Mouse (Mus musculus) midbrain, embryonic 16.5 days (tissue): ENCODE data around the gene Tbc1d22a. TPM values are rescaled to one million over a fixed set of nuclear protein-coding genes. Genes with fewer than 3 reads are reported as not detected.

Experiments used
- ATAC-seq: fragments of 200-750 bp; cut with Nextera tagmentation; 2 replicates; pipeline ENCODE4 v1.8.0; 2017; ENCODE audit warnings: moderate TSS enrichment
- H3K27ac ChIP-seq: fragments of 300-500 bp; sonication (generic); 2 replicates; pipeline ENCODE4 v1.5.1; 2014; ENCODE audit warnings: mild to moderate bottlenecking, low read length, mixed read lengths
- H3K27me3 ChIP-seq: fragments of 300-500 bp; sonication (generic); 2 replicates; pipeline ENCODE4 v1.6.1; 2014; ENCODE audit warnings: low read depth, low read length, mixed read lengths; ENCODE audit not compliant: control insufficient read depth, insufficient read depth
- H3K36me3 ChIP-seq: fragments of 300-500 bp; sonication (generic); 2 replicates; pipeline ENCODE4 v1.6.1; 2014; ENCODE audit warnings: mild to moderate bottlenecking, low read length, moderate library complexity, mixed read lengths; ENCODE audit not compliant: control insufficient read depth, insufficient read depth
- H3K4me1 ChIP-seq: fragments of 300-500 bp; sonication (generic); 2 replicates; pipeline ENCODE4 v1.6.1; 2014; ENCODE audit warnings: mild to moderate bottlenecking, low read length, mixed read lengths; ENCODE audit not compliant: control insufficient read depth, insufficient read depth
- H3K4me2 ChIP-seq: fragments of 300-500 bp; sonication (generic); 2 replicates; pipeline ENCODE4 v1.6.1; 2014; ENCODE audit warnings: mild to moderate bottlenecking, low read length, mixed read lengths
- H3K4me3 ChIP-seq: fragments of 300-500 bp; sonication (generic); 2 replicates; pipeline ENCODE4 v1.5.1; 2014; ENCODE audit warnings: low read depth, mild to moderate bottlenecking, low read length, moderate library complexity, mixed read lengths
- H3K9ac ChIP-seq: fragments of 300-500 bp; sonication (generic); 2 replicates; pipeline ENCODE4 v1.6.1; 2014; ENCODE audit warnings: low read depth, low read length, mixed read lengths
- H3K9me3 ChIP-seq: fragments of 300-500 bp; sonication (generic); replicated peaks from 2 replicates; pipeline ENCODE4 v1.6.1; 2014; ENCODE audit warnings: mild to moderate bottlenecking, low read length, mixed read lengths; ENCODE audit not compliant: control insufficient read depth, poor library complexity, severe bottlenecking
- WGBS: fragments of 180-500 bp; shearing (Covaris S2); extraction: QIAGEN DNeasy Blood & Tissue Kit; methylation state at CpG from one replicate; pipeline ENCODE4 v1.1.7; 2014; 5-methylcytosine and 5-hydroxymethylcytosine counted together
- polyA plus RNA-seq: library from polyadenylated mRNA; unstranded; fragments of >200 nt; fragmentation: Nextera tagmentation; extraction: Ambion mirVana; gene quantifications from 2 replicates; pipeline ENCODE4 v1.2.1, GENCODE M21; 2015

The Tbc1d22a gene
- polyA plus RNA-seq, 1 experiment from 2014 or later: 12.8 TPM

- Histone ChIP-seq H3K4me3 (no peak overlapping the region), H3K4me2 (no peak overlapping the region), H3K36me3 (no peaks in the 10 kb centered on the region), H3K27me3 (no peaks in the 10 kb centered on the region), H3K4me1 (0 out of 2 replicates have a peak, but pooled peaks cover 3% of the 10 kb centered on the region), H3K9ac (no peak overlapping the region), H3K27ac (no peak overlapping the region), H3K9me3 (no peaks in the 10 kb centered on the region)
- no peak for ATAC-seq
- 86% methylated on average over 7 of the region's 7 CpGs for WGBS
These were observed 10.8 kb downstream of the Tbc1d22a start for GRCm38 (mm10) chr15:86224972-86225551.

DNA sequence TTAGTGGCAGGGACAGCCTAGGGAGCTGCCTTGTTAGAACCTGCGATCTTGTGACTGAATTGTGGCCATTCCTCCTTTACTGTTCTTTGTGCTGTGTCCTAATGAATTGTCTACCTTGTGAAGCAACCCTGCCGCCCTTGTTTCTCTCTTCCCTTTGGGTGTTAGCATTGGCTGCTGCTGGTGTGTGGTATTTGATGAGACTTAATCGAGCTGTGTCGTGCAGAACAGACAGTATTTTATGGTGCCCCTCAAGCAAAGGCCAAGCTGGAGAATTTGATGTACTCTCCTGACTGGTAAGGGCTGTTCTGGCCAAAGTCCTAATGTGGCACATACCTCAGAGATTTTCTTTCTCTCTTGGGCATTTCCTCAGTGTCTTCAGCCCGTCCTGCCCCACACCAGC, 12.0 kb downstream of the Tbc1d22a start:
- Histone ChIP-seq H3K27ac (no peak overlapping the region), H3K4me1 (0 out of 2 replicates have a peak, but pooled peaks cover 3% of the 10 kb centered on the region), H3K27me3 (no peaks in the 10 kb centered on the region), H3K9ac (no peak overlapping the region), H3K36me3 (no peaks in the 10 kb centered on the region), H3K9me3 (no peaks in the 10 kb centered on the region), H3K4me2 (no peak overlapping the region), H3K4me3 (no peak overlapping the region)
- no peak for ATAC-seq
- WGBS: 87% methylated on average over 5 of the region's 5 CpGs

- Histone ChIP-seq H3K9me3 (no peaks in the 10 kb centered on the region), H3K27ac (no peak overlapping the region), H3K4me2 (no peak overlapping the region), H3K9ac (no peak overlapping the region), H3K27me3 (no peaks in the 10 kb centered on the region), H3K36me3 (no peaks in the 10 kb centered on the region), H3K4me1 (peaks cover 8% of the 10 kb centered on the region; the same call in 1 of the 2 replicates), H3K4me3 (no peak overlapping the region)
- 86% methylated on average over 2 of the region's 2 CpGs for WGBS
- ATAC-seq: no peak
These were observed 12.7 kb downstream of the Tbc1d22a start for GRCm38 (mm10) chr15:86226968-86227367.

- Histone ChIP-seq H3K4me2 (no peak overlapping the region), H3K27me3 (no peaks in the 10 kb centered on the region), H3K36me3 (no peaks in the 10 kb centered on the region), H3K4me1 (peaks cover 9% of the 10 kb centered on the region; the same call in 1 of the 2 replicates), H3K9ac (no peak overlapping the region), H3K4me3 (no peak overlapping the region), H3K27ac (no peak overlapping the region), H3K9me3 (no peaks in the 10 kb centered on the region)
- no peak for ATAC-seq
- 41% methylated on average over 3 of the region's 3 CpGs for WGBS
These were observed 13.9 kb downstream of the Tbc1d22a start for GRCm38 (mm10) chr15:86228186-86228585.

GRCm38 (mm10) chr15:86229088-86229487, 14.8 kb downstream of the Tbc1d22a start:
- no peak overlapping the region for H3K27ac ChIP-seq
- H3K9ac ChIP-seq: no peak overlapping the region
- no peaks in the 10 kb centered on the region for H3K36me3 ChIP-seq
- H3K4me1 ChIP-seq: peaks cover 9% of the 10 kb centered on the region; the same call in 1 of the 2 replicates
- no peak overlapping the region for H3K4me2 ChIP-seq
- no peaks in the 10 kb centered on the region for H3K9me3 ChIP-seq
- no peaks in the 10 kb centered on the region for H3K27me3 ChIP-seq
- no peak overlapping the region for H3K4me3 ChIP-seq
- 89% methylated on average over 8 of the region's 8 CpGs for WGBS
- no peak for ATAC-seq

- H3K4me2 ChIP-seq: no peak overlapping the region
- no peak overlapping the region for H3K27ac ChIP-seq
- H3K27me3 ChIP-seq: no peaks in the 10 kb centered on the region
- WGBS: 70% methylated on average over 11 of the region's 11 CpGs
- H3K4me1 ChIP-seq: peaks cover 9% of the 10 kb centered on the region; the same call in 1 of the 2 replicates
- ATAC-seq: no peak
- H3K36me3 ChIP-seq: no peaks in the 10 kb centered on the region
- H3K4me3 ChIP-seq: no peak overlapping the region
- no peaks in the 10 kb centered on the region for H3K9me3 ChIP-seq
- no peak overlapping the region for H3K9ac ChIP-seq
These were observed 15.4 kb downstream of the Tbc1d22a start for GRCm38 (mm10) chr15:86229623-86230022.

DNA sequence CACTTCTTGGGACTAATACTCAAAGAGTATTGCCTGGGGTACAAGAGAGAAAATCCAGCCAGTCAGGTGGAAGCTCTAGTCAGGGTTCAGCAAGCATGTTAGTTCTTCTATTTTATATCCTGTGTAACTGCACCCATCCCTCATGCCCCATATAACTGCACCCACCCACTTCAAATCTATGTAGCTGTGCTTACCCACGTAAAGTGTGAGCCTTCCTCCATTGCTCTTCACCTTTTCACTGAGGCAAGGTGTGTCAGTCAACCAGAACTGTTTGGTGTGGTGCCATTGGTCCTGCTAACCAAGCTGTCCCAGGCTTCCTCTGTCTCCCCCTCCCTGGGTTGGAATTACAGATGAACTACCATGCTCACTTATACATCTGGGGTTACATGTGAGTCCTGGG, 16.9 kb downstream of the Tbc1d22a start:
- ATAC-seq: no peak
- peaks cover 3% of the 10 kb centered on the region; the same call in 1 of the 2 replicates for H3K36me3 ChIP-seq
- no peaks in the 10 kb centered on the region for H3K9me3 ChIP-seq
- no peak overlapping the region for H3K4me3 ChIP-seq
- H3K27me3 ChIP-seq: no peaks in the 10 kb centered on the region
- H3K4me1 ChIP-seq: peaks cover 9% of the 10 kb centered on the region; the same call in 1 of the 2 replicates
- no peak overlapping the region for H3K27ac ChIP-seq
- H3K4me2 ChIP-seq: no peak overlapping the region
- no peak overlapping the region for H3K9ac ChIP-seq
- 100% methylated on average over 1 of the region's 1 CpGs for WGBS

DNA sequence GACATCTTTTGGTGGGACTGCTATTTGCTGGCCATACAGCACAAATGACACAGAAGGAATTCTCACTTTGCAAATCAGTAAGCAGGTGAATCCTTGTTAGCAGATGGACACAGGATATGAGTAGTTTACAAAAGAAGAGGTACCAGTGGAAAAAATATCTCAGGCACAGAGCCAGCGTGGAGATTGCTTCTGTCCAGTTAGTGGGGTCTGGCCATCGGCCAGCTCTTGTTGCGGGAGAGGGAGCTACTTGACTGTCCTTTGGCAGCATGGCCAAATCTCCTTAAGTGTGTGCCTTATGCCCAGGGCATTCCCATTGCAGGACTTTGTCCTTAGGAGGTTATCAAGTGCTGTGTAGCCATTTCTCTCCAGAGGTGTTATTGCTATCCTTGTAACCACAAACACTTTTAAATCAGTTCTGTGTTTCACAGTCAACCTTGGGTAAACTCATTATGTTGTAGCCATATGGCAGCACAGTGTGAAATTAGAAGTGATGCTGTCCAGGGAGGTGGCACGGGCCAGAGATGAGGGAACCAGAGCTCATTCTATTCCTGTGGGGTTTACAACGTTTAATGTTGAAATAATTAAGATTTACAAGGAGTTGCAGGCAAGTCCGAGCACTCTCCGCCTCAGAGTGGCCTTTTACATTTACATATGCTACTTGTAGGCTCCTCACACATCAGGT, 17.7 kb downstream of the Tbc1d22a start:
- 52% methylated on average over 7 of the region's 7 CpGs for WGBS
- Histone ChIP-seq H3K9ac (no peak overlapping the region), H3K9me3 (no peaks in the 10 kb centered on the region), H3K4me1 (peaks cover 9% of the 10 kb centered on the region; the same call in 1 of the 2 replicates), H3K4me3 (no peak overlapping the region), H3K27me3 (no peaks in the 10 kb centered on the region), H3K27ac (no peak overlapping the region), H3K4me2 (no peak overlapping the region), H3K36me3 (peaks cover 3% of the 10 kb centered on the region; the same call in 1 of the 2 replicates)
- no peak for ATAC-seq

- Histone ChIP-seq H3K27me3 (no peaks in the 10 kb centered on the region), H3K9me3 (no peaks in the 10 kb centered on the region), H3K4me3 (no peak overlapping the region), H3K9ac (no peak overlapping the region), H3K4me2 (no peak overlapping the region), H3K27ac (no peak overlapping the region), H3K4me1 (peaks cover 9% of the 10 kb centered on the region; the same call in 1 of the 2 replicates), H3K36me3 (peaks cover 3% of the 10 kb centered on the region; the same call in 1 of the 2 replicates)
- 92% methylated on average over 5 of the region's 5 CpGs for WGBS
- ATAC-seq: no peak
These were observed 19.7 kb downstream of the Tbc1d22a start for GRCm38 (mm10) chr15:86234001-86234400.
